Mouse (Mus musculus): ENCODE measurements at regions not wholly inside any gene's neighbourhood (a gene's known extent, or its start where the extent isn't known, plus 50 kb on each side); places are given as distances from the start of the nearest gene placed in this dataset.
"Not testable (repeated sequence)": the region's sequence is repeated elsewhere in the genome, so short reads cannot be mapped to it uniquely, and the experiment has no call there.

DNA sequence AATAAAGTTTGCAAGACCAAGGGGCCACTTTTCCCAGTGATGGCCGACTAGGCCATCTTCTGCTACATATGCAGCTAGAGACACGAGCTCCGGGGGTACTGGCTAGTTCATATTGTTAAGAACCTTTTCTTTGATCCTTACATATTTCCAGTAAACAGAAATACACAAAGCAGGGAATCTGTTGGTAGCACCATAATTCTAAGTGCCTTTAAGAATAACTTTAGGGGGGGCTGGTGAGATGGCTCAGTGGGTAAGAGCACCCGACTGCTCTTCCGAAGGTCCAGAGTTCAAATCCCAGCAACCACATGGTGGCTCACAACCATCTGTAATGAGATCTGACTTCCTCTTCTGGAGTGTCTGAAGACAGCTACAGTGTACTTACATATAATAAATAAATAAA is 116.4 kb upstream of the Fam3c start:
- TF ChIP-seq CTCF (IDR thresholded peaks at IDR 0.05; ENCODE audit: insufficient read depth, low read length); POLR2A (IDR thresholded peaks at IDR 0.05; ENCODE audit: borderline replicate concordance, extremely low read depth, low read depth, low read length): not testable (repeated sequence)

Data from lung, adult 2 months (tissue).